Mouse (Mus musculus): ENCODE results near the gene Nmrk2. TPM values are rescaled to one million over a fixed set of nuclear protein-coding genes. Genes with fewer than 3 reads are reported as not detected.

Nmrk2 gene
- polyA plus RNA-seq, 1 experiment, result not detected

DNA sequence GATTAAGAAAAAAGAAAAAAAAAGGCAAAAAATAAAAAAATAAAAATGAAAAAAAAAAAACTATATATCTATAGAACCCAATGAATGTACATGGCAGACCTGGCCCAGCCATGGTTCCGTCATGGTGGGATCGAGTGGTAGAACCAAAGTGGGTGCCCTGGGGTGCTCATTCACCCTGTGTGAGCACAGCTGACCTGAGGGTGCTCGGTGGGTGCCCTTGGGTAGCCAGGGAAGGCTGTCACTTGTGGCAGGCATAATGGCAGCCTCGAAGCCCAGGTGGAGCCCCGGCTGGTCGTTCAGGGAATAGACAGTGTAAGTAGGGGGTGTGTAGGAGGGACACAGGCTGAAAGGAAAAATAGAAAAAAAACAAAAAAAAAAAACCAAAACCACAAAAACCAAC, 50.6 kb downstream of the Nmrk2 start:
- H3K27me3 ChIP-seq (replicated peaks), result no peaks in the 10 kb centered on the region
- H3K4me3 ChIP-seq (replicated peaks), result peak overlapping the region; percentile 33
- peaks cover 78% of the 10 kb centered on the region for H3K4me1 ChIP-seq
- H3K9me3 ChIP-seq, result no peaks in the 10 kb centered on the region
- H3K36me3 ChIP-seq (replicated peaks; ENCODE audit: low read length), result peaks cover 93% of the 10 kb centered on the region
- TF ChIP-seq GATA1 (IDR thresholded peaks at IDR 0.05; ENCODE audit: borderline replicate concordance, low read length) (no peak), FLI1 (IDR thresholded peaks at IDR 0.05; ENCODE audit: low read length) (no peak)

Other genes with a start within 250 kb of the Nmrk2 start
- 0.41 and 1.1 TPM in 2 replicates for gene Gng7, start 187.1 kb downstream of the Nmrk2 start, polyA plus RNA-seq (2012; ENCODE audit: insufficient read depth, low replicate concordance)
- gene Diras1, start 176.4 kb downstream of the Nmrk2 start, polyA plus RNA-seq (2012; ENCODE audit: insufficient read depth, low replicate concordance), result 0.06 TPM in 1 of 2 replicates, not detected in the other
- 1.9 and 7.5 TPM in 2 replicates for gene Slc39a3, start 164.6 kb downstream of the Nmrk2 start, polyA plus RNA-seq (2012; ENCODE audit: insufficient read depth, low replicate concordance)
- gene Sgta, start 141.9 kb downstream of the Nmrk2 start, polyA plus RNA-seq (2012; ENCODE audit: insufficient read depth, low replicate concordance), result 262 and 632 TPM in 2 replicates
- gene Thop1, start 132.0 kb downstream of the Nmrk2 start, polyA plus RNA-seq (2012; ENCODE audit: insufficient read depth, low replicate concordance), result 62.3 and 65.0 TPM in 2 replicates
- gene Creb3l3, start 103.2 kb downstream of the Nmrk2 start, polyA plus RNA-seq (2012; ENCODE audit: insufficient read depth, low replicate concordance), result not detected in 2 replicates
- 407 and 1,114 TPM in 2 replicates for gene Map2k2, start 96.1 kb downstream of the Nmrk2 start, polyA plus RNA-seq (2012; ENCODE audit: insufficient read depth, low replicate concordance)
- 100.0 and 136 TPM in 2 replicates for gene Zbtb7a, start 66.8 kb downstream of the Nmrk2 start, polyA plus RNA-seq (2012; ENCODE audit: insufficient read depth, low replicate concordance)
- gene Pias4, start 34.1 kb downstream of the Nmrk2 start, polyA plus RNA-seq (2012; ENCODE audit: insufficient read depth, low replicate concordance), result 95.2 and 184 TPM in 2 replicates
- 439 and 1,295 TPM in 2 replicates for gene Eef2, start 25.4 kb downstream of the Nmrk2 start, polyA plus RNA-seq (2012; ENCODE audit: insufficient read depth, low replicate concordance)
- 168 TPM in 2 replicates for gene Dapk3, start 19.0 kb downstream of the Nmrk2 start, polyA plus RNA-seq (2012; ENCODE audit: insufficient read depth, low replicate concordance)
- gene 4930442H23Rik, start 18.2 kb downstream of the Nmrk2 start, polyA plus RNA-seq (2012; ENCODE audit: insufficient read depth, low replicate concordance), result not detected in 2 replicates
- not detected in 2 replicates for gene Atcay, start 28.8 kb upstream of the Nmrk2 start, polyA plus RNA-seq (2012; ENCODE audit: insufficient read depth, low replicate concordance)
- 1.4 TPM in 1 of 2 replicates, not detected in the other for gene Zfr2, start 31.1 kb upstream of the Nmrk2 start, polyA plus RNA-seq (2012; ENCODE audit: insufficient read depth, low replicate concordance)
- 6.2 and 21.4 TPM in 2 replicates for gene Matk, start 50.9 kb upstream of the Nmrk2 start, polyA plus RNA-seq (2012; ENCODE audit: insufficient read depth, low replicate concordance)
- gene Mrpl54, start 64.9 kb upstream of the Nmrk2 start, polyA plus RNA-seq (2012; ENCODE audit: insufficient read depth, low replicate concordance), result 458 and 769 TPM in 2 replicates
- 93.1 and 154 TPM in 2 replicates for gene Apba3, start 64.9 kb upstream of the Nmrk2 start, polyA plus RNA-seq (2012; ENCODE audit: insufficient read depth, low replicate concordance)
- 4.6 and 5.5 TPM in 2 replicates for gene Tjp3, start 89.5 kb upstream of the Nmrk2 start, polyA plus RNA-seq (2012; ENCODE audit: insufficient read depth, low replicate concordance)
- 124 and 136 TPM in 2 replicates for gene Pip5k1c, start 90.9 kb upstream of the Nmrk2 start, polyA plus RNA-seq (2012; ENCODE audit: insufficient read depth, low replicate concordance)
- 76.5 and 78.5 TPM in 2 replicates for gene Cactin, start 119.1 kb upstream of the Nmrk2 start, polyA plus RNA-seq (2012; ENCODE audit: insufficient read depth, low replicate concordance)
- 87.5 and 153 TPM in 2 replicates for gene Tbxa2r, start 126.7 kb upstream of the Nmrk2 start, polyA plus RNA-seq (2012; ENCODE audit: insufficient read depth, low replicate concordance)
- gene Gipc3, start 141.2 kb upstream of the Nmrk2 start, polyA plus RNA-seq (2012; ENCODE audit: insufficient read depth, low replicate concordance), result 2.9 and 11.0 TPM in 2 replicates
- gene Hmg20b, start 148.4 kb upstream of the Nmrk2 start, polyA plus RNA-seq (2012; ENCODE audit: insufficient read depth, low replicate concordance), result 302 and 601 TPM in 2 replicates
- gene Mfsd12, start 155.4 kb upstream of the Nmrk2 start, polyA plus RNA-seq (2012; ENCODE audit: insufficient read depth, low replicate concordance), result 20.2 and 44.1 TPM in 2 replicates
- gene 4930404N11Rik, start 163.8 kb upstream of the Nmrk2 start, polyA plus RNA-seq (2012; ENCODE audit: insufficient read depth, low replicate concordance), result 30.6 and 109 TPM in 2 replicates
- 71.2 and 72.9 TPM in 2 replicates for gene Fzr1, start 176.5 kb upstream of the Nmrk2 start, polyA plus RNA-seq (2012; ENCODE audit: insufficient read depth, low replicate concordance)
- 80.4 and 114 TPM in 2 replicates for gene Dohh, start 182.4 kb upstream of the Nmrk2 start, polyA plus RNA-seq (2012; ENCODE audit: insufficient read depth, low replicate concordance)
- 0.89 TPM in 1 of 2 replicates, not detected in the other for gene Gm48551, start 182.4 kb upstream of the Nmrk2 start, polyA plus RNA-seq (2012; ENCODE audit: insufficient read depth, low replicate concordance)
- 8.4 TPM in 1 of 2 replicates, not detected in the other for gene Gm48552, start 187.0 kb upstream of the Nmrk2 start, polyA plus RNA-seq (2012; ENCODE audit: insufficient read depth, low replicate concordance)
- gene Smim24, start 191.0 kb upstream of the Nmrk2 start, polyA plus RNA-seq (2012; ENCODE audit: insufficient read depth, low replicate concordance), result 4.4 TPM in 1 of 2 replicates, not detected in the other

Data from megakaryocyte, embryonic 14.5 days (primary cell).